In the genomic region with DNA sequence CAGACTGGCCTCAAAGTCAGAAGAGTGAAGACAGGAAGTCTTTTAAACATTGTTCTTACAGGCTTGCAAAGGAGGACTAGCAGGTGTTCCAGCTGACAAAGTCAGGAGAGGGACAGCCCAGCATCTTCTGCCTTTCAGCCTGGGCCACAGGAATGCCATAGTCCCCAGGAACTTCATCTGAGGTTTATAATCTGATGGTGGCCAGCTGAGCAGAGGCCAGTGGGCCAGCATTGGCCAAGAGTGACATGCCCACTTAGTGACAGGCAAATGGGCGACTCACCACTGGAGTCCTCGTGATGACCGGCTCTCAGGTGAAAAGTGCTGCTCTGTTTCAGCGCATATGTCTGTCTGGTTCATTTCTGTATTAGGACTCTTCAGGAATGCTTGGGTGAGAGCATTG, we compare ENCODE assay signal across 13 mouse cellular contexts. TPM values are rescaled to one million over a fixed set of nuclear protein-coding genes. Genes with fewer than 3 reads are reported as not detected.
DNase-seq lines count a peak whose midpoint lies in the region; ATAC-seq and TF ChIP-seq lines count a peak whose summit lies in the region.
"Had no signal": no experiment of that assay in that cellular context is flagged by ENCODE, and none has a peak within 500 bp of the region (broad histone marks: within the 10 kb centered on the region; RNA-seq: fewer than 3 reads in every experiment).

No protein-coding gene starts in this region.

- H3K36me3 ChIP-seq in liver, embryonic 11.5 days (ENCODE audit: control insufficient read depth, insufficient read depth, low read length), result peaks cover 35% of the 10 kb centered on the region
- H3K36me3 ChIP-seq in embryonic facial prominence, embryonic 10.5 days (replicated peaks), result peaks cover 54% of the 10 kb centered on the region
- H3K36me3 ChIP-seq in liver, postnatal 0 days (replicated peaks; ENCODE audit: insufficient read depth, low read length), result peaks cover 47% of the 10 kb centered on the region

- no peaks in the 10 kb centered on the region for H3K9me3 ChIP-seq in liver, embryonic 11.5 days (ENCODE audit: control insufficient read depth, low read length)
- no peaks in the 10 kb centered on the region for H3K9me3 ChIP-seq in embryonic facial prominence, embryonic 10.5 days
- no peaks in the 10 kb centered on the region for H3K9me3 ChIP-seq in liver, postnatal 0 days (ENCODE audit: low read length)

- TF ChIP-seq EP300 in liver, postnatal 0 days (IDR thresholded peaks at IDR 0.05; ENCODE audit: low read depth), result no peak

- ATAC-seq in liver, embryonic 11.5 days (replicated peaks; ENCODE audit: low FRiP score), result no peak
- ATAC-seq in liver, postnatal 0 days, result no peak

- H3K27me3 ChIP-seq in liver, embryonic 11.5 days (replicated peaks; ENCODE audit: control insufficient read depth, insufficient read depth, low read length), result no peaks in the 10 kb centered on the region
- H3K27me3 ChIP-seq in embryonic facial prominence, embryonic 10.5 days (replicated peaks; ENCODE audit: low read depth, poor library complexity, severe bottlenecking), result no peaks in the 10 kb centered on the region
- H3K27me3 ChIP-seq in liver, postnatal 0 days (ENCODE audit: insufficient read depth, low read length), result no peaks in the 10 kb centered on the region

- peak; percentile 87 for DNase-seq in heart, adult 11 months
- no peak for DNase-seq in heart, postnatal 4 days
- no peak for DNase-seq in liver, embryonic 11.5 days (ENCODE audit: low spot score)
- DNase-seq in liver, result no peak
- no peak for DNase-seq in embryonic facial prominence, embryonic 10.5 days (ENCODE audit: low spot score)
- DNase-seq in liver, postnatal 0 days, result no peak
- DNase-seq in urinary bladder, postnatal 25 days (ENCODE audit: low spot score), result no peak
- no peak for DNase-seq in frontal cortex, postnatal 36 days (ENCODE audit: low spot score in 2 of 2)
- DNase-seq: embryo, embryonic 11 days; gastrocnemius, postnatal 36 days; kidney, postnatal 10 days had no signal

- peaks cover 15% of the 10 kb centered on the region for H3K4me1 ChIP-seq in liver, embryonic 11.5 days (replicated peaks; ENCODE audit: control insufficient read depth, insufficient read depth, low read length)
- H3K4me1 ChIP-seq in embryonic facial prominence, embryonic 10.5 days, result peaks cover 25% of the 10 kb centered on the region
- H3K4me1 ChIP-seq in liver, postnatal 0 days (ENCODE audit: insufficient read depth), result peaks cover 20% of the 10 kb centered on the region

- TF ChIP-seq CTCF in liver, postnatal 0 days (IDR thresholded peaks at IDR 0.05; ENCODE audit: low read depth), result no peak

- no peak overlapping the region for H3K27ac ChIP-seq in liver, embryonic 11.5 days (ENCODE audit: low read depth, low read length)
- H3K27ac ChIP-seq in embryonic facial prominence, embryonic 10.5 days (replicated peaks), result no peak overlapping the region
- H3K27ac ChIP-seq in liver, postnatal 0 days (ENCODE audit: low read depth), result no peak overlapping the region

- H3K4me2 ChIP-seq in liver, embryonic 11.5 days, result peak overlapping the region; percentile 98
- H3K4me2 ChIP-seq in liver, postnatal 0 days (ENCODE audit: low read depth, low read length), result peak overlapping the region; percentile 78; the same call in 1 of the 2 replicates

- H3K4me3 ChIP-seq in liver, embryonic 11.5 days (ENCODE audit: low read depth, low read length), result peak overlapping the region; percentile 98
- peak overlapping the region; percentile 100; the same call in 1 of the 2 replicates for H3K4me3 ChIP-seq in embryonic facial prominence, embryonic 10.5 days
- H3K4me3 ChIP-seq in liver, postnatal 0 days (ENCODE audit: low read depth, low read length), result 0 out of 2 replicates have a peak overlapping the region, but pooled peaks have one; percentile 98

- H3K9ac ChIP-seq in liver, embryonic 11.5 days (ENCODE audit: low read depth, low read length), result peak overlapping the region; percentile 99; the same call in 1 of the 2 replicates
- H3K9ac ChIP-seq in liver, postnatal 0 days (replicated peaks), result 0 out of 2 replicates have a peak overlapping the region, but pooled peaks have one; percentile 6

- 88% methylated on average over 4 of the region's 4 CpGs for WGBS in liver, embryonic 11.5 days
- WGBS in embryonic facial prominence, embryonic 10.5 days, result 93% methylated on average over 4 of the region's 4 CpGs
- 89% methylated on average over 4 of the region's 4 CpGs for WGBS in liver, postnatal 0 days (ENCODE audit: insufficient replicate concordance)

RNA-seq across cellular contexts. Expression of gene Phrf1, which starts 2.0 kb away (rescaled TPM):
- 10 to 100 TPM; 44.3 to 52.2 TPM for total RNA-seq in heart, postnatal 4 days (2021)
- polyA plus RNA-seq in liver, embryonic 11.5 days (2014; fragmentation: Nextera tagmentation; extraction: Ambion mirVana), result 70.9 and 81.0 TPM in 2 replicates
- 114 and 124 TPM in 2 replicates for polyA plus RNA-seq in embryonic facial prominence, embryonic 10.5 days (2016; fragmentation: Nextera tagmentation; extraction: Ambion mirVana)
- 10.8 and 14.3 TPM in 2 replicates for polyA plus RNA-seq in liver, postnatal 0 days (2015; fragmentation: Nextera tagmentation; extraction: Ambion mirVana)

RNA-seq across cellular contexts. Expression of gene Rassf7, which starts 14.9 kb away (rescaled TPM):
- total RNA-seq in heart, postnatal 4 days (2021), result 1 to 10 TPM; 4.1 to 6.1 TPM
- polyA plus RNA-seq in liver, embryonic 11.5 days (2014; fragmentation: Nextera tagmentation; extraction: Ambion mirVana), result 35.1 TPM in 2 replicates
- 54.5 and 56.0 TPM in 2 replicates for polyA plus RNA-seq in embryonic facial prominence, embryonic 10.5 days (2016; fragmentation: Nextera tagmentation; extraction: Ambion mirVana)
- 24.9 and 27.3 TPM in 2 replicates for polyA plus RNA-seq in liver, postnatal 0 days (2015; fragmentation: Nextera tagmentation; extraction: Ambion mirVana)

RNA-seq across cellular contexts. Expression of gene Lmntd2, which starts 16.7 kb away (rescaled TPM):
- not detected for total RNA-seq in heart, postnatal 4 days (2021)
- 1.8 and 2.6 TPM in 2 replicates for polyA plus RNA-seq in liver, embryonic 11.5 days (2014; fragmentation: Nextera tagmentation; extraction: Ambion mirVana)
- 4.9 and 5.3 TPM in 2 replicates for polyA plus RNA-seq in embryonic facial prominence, embryonic 10.5 days (2016; fragmentation: Nextera tagmentation; extraction: Ambion mirVana)
- 0.49 TPM in 2 replicates for polyA plus RNA-seq in liver, postnatal 0 days (2015; fragmentation: Nextera tagmentation; extraction: Ambion mirVana)
- total RNA-seq: gastrocnemius, postnatal 36 days; left cerebral cortex, postnatal 36 days; monocyte, adult 5-6 weeks had no signal

RNA-seq across cellular contexts. Expression of gene Irf7, which starts 35.7 kb away (rescaled TPM):
- 1 to 10 TPM; 1.3 to 1.4 TPM for total RNA-seq in heart, postnatal 4 days (2021)
- 4.0 and 4.1 TPM in 2 replicates for polyA plus RNA-seq in liver, embryonic 11.5 days (2014; fragmentation: Nextera tagmentation; extraction: Ambion mirVana)
- 0.34 TPM in 2 replicates for polyA plus RNA-seq in embryonic facial prominence, embryonic 10.5 days (2016; fragmentation: Nextera tagmentation; extraction: Ambion mirVana)
- 22.9 and 25.4 TPM in 2 replicates for polyA plus RNA-seq in liver, postnatal 0 days (2015; fragmentation: Nextera tagmentation; extraction: Ambion mirVana)

RNA-seq across cellular contexts. Expression of gene Lrrc56, which starts 36.6 kb away (rescaled TPM):
- total RNA-seq in heart, postnatal 4 days (2021), result 1 to 10 TPM; 4.3 to 4.5 TPM
- 20.8 and 20.9 TPM in 2 replicates for polyA plus RNA-seq in liver, embryonic 11.5 days (2014; fragmentation: Nextera tagmentation; extraction: Ambion mirVana)
- polyA plus RNA-seq in embryonic facial prominence, embryonic 10.5 days (2016; fragmentation: Nextera tagmentation; extraction: Ambion mirVana), result 15.1 and 18.1 TPM in 2 replicates
- polyA plus RNA-seq in liver, postnatal 0 days (2015; fragmentation: Nextera tagmentation; extraction: Ambion mirVana), result 2.0 and 2.2 TPM in 2 replicates
